Mouse (Mus musculus) cerebellum, postnatal 14 days (tissue): ENCODE results near the gene Suclg1.

Experiments
- DNase-seq, 2 experiments: peaks; one replicate each; pipeline ENCODE4 v3.0.0; 2021; ENCODE audit warnings: mixed read lengths in 2 of 2

Gene Suclg1

DNA sequence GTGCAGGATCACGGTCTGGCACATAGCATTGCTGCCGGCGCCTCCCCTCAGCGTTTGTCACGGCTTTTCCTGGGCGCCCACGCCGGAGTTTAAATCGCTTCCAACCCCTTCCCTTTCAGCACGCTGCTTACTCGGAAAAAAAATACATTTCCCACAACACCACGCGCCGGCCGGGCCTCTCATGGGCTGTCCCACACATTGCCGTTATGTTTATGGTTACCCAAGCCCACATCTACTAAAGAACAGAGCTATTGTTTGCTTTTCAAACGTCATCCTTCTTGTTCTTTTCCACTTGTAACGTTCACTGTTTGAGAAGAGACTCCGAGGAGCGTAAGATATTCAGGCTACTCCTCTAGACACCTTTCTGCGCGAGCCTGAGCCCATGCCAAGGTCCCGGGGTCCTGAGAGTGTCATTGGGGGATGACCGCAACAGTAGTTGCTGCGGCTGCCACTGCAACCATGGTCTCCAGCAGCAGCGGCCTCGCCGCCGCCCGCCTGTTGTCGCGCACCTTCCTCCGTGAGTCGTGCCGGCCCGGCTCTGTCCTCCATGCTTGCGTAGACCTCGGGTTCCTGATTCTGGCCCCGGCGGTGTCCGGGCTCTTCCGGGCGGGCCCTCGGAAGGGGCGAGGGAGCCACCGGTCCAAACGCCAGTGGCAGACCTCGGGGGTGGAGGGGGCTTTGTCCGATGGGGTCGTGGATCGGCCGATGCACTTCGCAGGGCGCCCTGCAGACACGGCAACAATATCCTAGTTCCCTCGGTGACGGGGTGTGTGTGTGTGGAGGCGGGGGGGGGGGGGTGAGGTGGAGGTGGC, at the start of gene Suclg1:
Suclg1 (plus strand) TSS at position 146 of the 812 bp plus-strand sequence.
- peak; percentile 94 to 95 for DNase-seq

GRCm38 (mm10) chr6:73203724-73204123, 44.5 kb upstream of the Suclg1 start:
- DNase-seq, result no peak

DNA sequence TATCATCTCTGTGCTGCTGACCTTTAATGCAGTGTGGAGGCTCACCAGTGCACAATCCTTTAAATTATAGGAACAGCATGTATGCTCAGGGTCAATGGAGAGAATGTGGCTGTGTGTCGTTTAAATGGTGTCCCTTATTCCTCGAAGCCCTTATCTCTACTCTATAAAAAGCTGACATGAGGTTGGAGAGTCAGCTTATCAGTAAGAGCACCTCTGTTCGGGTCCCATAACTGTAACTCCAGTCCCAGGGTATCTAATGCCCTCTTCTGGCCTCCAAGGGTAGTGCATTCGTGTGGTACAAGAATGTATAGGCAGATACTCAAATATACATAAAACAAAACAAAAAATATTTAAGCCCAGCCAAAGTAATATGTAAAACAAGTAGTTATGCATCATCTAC, 43.2 kb upstream of the Suclg1 start:
- peak in 1 of 2 experiments; percentile 19 for DNase-seq

DNA sequence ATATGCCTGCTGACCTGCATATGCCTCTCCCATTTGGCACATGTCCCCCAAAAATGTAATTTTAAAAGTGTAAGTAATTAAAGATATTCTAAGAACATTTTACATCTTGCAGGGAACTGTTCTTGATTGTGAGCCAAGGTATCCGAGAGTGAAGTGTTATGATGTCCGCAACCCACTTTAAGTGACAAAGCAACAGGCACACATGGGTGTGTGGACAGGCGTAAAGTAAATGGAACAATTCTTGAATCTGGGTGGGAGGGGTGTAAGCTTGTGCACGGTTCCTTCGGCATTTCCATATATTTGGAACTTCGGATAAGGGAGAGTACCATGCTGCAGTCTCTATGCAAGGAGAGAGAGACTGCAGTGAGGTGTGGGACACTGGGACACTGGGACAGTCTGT, 38.6 kb upstream of the Suclg1 start:
- DNase-seq, result no peak

GRCm38 (mm10) chr6:73210445-73210972, 37.7 kb upstream of the Suclg1 start:
- DNase-seq, result no peak

DNA sequence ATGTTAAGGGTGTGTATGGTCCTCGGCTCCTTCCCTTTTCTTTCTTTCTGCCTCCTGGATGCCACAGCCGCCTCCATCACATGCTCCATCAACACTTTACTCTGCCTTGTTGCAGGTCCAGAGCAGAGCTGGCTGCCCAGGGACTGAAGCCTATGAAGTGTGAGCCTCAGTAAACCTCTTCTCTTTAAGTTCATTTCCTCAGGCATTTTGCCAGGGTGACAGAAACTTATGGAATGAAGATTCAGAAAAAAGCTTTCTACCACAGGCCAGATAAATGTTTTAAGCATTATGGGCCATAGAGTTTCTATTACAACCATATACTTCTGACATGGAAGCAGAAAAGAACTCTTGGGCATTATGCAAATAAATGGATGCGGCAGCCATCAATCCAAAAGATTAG, 37.1 kb upstream of the Suclg1 start:
- DNase-seq, result no peak

- DNase-seq, result no peak
Measured at GRCm38 (mm10) chr6:73211602-73212001, 36.6 kb upstream of the Suclg1 start.

DNA sequence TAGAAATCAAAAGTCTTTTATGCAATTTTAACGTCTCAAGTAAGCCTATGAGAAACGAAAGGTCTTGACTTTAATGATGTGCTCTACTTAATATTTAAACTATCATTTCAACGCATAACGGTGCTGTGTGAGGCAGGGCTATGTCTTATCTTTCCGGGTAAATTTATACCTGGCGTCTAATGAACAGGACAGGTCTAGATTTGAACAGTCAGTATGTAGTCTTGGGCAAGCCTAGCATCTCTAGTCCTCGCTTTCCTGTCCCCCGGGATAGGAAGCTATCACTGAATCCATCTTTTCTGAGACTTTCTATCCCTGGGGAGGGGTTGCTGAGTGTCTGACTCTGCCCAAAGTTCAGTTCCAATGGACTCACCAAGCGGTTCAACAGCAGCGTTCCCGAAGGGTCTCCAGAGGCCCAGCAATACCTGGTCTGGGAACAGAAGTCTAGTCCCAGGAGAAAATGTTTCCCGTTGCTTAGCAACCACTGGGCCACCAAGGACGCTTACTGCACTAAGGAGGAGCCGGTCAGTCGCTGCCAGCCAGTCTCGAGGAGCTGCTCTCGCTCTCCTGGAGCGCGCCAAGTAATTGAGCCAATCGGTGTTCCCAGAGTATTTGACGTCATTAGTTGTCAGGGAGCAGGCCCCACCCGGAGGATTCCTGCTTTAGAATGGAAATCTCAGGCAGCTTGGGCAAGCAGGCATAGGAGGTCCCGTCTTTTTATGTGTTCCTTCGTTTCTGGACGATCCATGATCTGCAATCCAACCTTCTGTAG, 26.8 kb upstream of the Suclg1 start, which contains the start of gene Dnah6:
Dnah6 (minus strand) TSS at position 463 of the 769 bp plus-strand sequence.
- peak; percentile 93 to 95 for DNase-seq

GRCm38 (mm10) chr6:73221958-73222735, 26.0 kb upstream of the Suclg1 start:
- DNase-seq, result peak in 1 of 2 experiments; percentile 45

GRCm38 (mm10) chr6:73222841-73223526, 25.2 kb upstream of the Suclg1 start:
- DNase-seq, result peak; percentile 71 to 73

GRCm38 (mm10) chr6:73227376-73228158, 20.6 kb upstream of the Suclg1 start:
- DNase-seq, result peak; percentile 36 to 54

DNA sequence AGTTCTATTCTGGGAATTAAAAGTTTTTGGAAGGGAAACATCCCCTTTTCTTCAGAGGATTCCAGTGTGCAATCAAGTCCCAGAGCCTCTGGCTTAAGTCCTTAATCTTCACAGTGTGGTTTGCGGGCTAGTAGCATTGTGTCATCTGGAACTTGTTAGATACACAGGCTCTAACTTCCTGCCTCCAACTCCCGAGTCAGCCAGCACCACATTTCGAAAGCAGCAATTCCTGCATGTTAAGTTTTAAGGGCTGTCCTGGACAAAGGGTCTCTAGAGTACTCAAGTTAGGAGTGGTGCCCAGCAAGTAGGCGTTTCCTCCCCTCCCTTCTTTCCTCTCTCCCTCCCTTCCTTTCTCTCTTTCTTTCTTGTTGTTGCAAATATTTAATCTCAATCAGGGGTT, 19.8 kb upstream of the Suclg1 start:
- no peak for DNase-seq

DNA sequence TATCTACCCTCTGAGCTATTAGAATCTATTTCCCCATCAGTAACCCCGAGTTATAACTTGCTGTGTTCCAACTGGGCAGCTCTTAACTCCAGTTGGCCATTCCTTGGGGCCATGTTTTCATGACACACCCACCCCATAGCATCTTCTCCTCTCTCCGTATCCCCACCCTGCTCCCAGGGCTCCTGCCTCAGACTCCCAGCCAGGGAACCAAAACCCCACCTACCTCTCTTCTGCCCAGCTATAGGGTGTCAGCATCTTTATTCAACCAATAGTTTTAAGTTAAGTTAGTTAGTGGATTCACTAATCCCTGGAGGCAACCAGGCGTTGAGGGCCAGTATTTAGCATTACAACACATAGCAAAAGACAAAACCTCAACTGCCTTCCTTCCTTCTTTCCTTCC, 19.3 kb upstream of the Suclg1 start:
- DNase-seq, result no peak

- DNase-seq, result peak in 1 of 2 experiments; percentile 29
Measured at GRCm38 (mm10) chr6:73232152-73232584, 16.0 kb upstream of the Suclg1 start.

- peak in 1 of 2 experiments; percentile 30 for DNase-seq
Measured at GRCm38 (mm10) chr6:73233202-73233726, 14.9 kb upstream of the Suclg1 start.

DNA sequence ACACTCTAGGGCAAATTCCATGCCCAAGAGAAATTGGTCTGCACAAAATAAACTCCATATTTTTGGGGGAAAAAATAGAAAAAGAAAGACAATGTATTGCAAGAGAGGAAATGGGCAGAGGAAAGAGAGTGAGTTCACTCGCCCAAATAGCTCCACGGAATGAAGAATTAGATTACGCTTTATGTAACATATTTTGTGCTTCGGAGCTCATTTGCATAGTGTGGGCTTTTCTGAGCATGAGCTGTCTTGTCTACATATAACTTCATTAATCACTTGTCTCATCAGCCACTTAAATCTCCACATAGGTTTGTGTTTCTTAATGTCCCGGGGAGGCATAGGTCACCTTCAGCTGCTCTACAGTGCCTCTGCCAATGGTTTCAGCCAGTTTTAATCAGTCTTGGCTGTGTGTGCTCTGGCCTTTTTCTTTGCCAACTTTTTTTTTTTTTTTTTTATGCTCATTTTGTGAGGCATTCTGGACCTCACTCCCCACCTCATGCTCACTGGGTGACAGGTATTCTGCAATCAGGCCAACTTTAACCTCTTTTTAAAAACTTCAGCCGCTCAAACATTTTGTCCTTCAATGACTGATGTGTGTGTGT, 13.8 kb upstream of the Suclg1 start:
- DNase-seq, result no peak

DNA sequence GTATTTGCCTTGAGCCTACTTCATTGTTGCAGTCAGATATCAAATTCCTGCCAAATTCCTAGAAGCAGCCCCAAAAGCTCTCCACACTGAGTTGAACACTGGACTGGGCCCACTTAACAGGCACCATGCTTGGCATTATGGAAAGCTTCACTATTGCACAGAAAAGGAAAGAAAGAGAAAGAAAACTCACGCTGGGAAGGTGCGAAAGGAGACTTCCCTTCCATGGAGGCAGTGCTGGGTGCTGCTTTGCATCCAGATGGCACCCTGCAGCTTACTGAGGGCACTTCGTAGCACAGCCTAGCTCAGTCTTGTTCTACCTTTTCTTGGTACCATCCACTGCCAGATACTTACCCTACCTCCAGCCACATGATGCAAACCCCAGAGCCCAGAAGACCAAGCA, 12.5 kb upstream of the Suclg1 start:
- no peak for DNase-seq

GRCm38 (mm10) chr6:73246821-73247220, 1.4 kb upstream of the Suclg1 start:
- no peak for DNase-seq

GRCm38 (mm10) chr6:73247452-73247851, 730 bp upstream of the Suclg1 start:
- DNase-seq, result peak; percentile 47 to 69

DNA sequence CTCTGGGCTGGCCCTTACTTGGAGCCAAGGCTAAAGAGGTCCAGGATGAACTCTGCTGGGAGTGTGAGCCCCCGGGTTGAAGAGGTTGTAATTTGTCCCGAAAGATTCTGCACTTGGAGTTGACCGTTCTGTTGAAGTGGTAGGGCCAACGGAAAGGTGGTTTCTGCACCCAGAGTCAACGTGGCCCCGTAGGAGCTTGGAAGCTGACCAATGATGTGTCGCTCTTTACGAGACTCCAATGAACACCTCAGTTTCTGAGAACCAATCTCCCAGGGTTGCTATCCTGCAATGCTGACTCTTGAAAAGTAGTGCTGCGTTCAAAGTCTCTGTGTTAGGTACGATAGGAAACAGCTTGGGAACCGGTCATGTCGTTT, 854 bp downstream of the Suclg1 start:
- peak; percentile 48 to 57 for DNase-seq

DNA sequence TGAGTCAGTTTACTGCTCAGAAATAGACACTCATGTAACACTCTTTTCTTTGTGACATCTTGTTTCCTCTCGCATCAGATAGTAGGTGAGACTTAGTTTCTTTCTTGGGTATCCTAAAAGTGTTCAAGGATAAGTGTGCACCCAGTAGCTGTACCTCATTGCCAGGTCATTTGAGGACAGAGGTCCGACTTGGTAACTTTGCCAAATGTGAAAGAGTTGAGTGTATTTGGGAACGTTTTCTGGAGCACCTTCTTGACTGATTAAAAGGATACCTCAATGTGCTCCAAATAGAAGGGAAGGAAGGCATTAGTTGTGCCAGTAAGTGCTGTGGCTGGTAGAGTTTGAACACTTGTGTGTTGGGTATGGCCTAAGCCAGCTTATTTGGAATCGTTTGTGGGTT, 1.7 kb downstream of the Suclg1 start:
- no peak for DNase-seq
